Mouse (Mus musculus) skeletal muscle tissue, adult 2 months (tissue): Measurements from ENCODE around the gene Ing5.
A peak's percentile ranks its signal among the peaks of the same experiment; 100 is the strongest.
"Not testable (repeated sequence)": the region's sequence is repeated elsewhere in the genome, so short reads cannot be mapped to it uniquely, and the experiment has no call there.

Experiments
- DNase-seq: peaks from one replicate; pipeline ENCODE4 v3.0.0-alpha.2; 2012; ENCODE audit warnings: low read depth, low spot score

The Ing5 gene

GRCm38 (mm10) chr1:93810011-93810410 lies 6.2 kb downstream of the Ing5 start:
- no peak for DNase-seq

DNA sequence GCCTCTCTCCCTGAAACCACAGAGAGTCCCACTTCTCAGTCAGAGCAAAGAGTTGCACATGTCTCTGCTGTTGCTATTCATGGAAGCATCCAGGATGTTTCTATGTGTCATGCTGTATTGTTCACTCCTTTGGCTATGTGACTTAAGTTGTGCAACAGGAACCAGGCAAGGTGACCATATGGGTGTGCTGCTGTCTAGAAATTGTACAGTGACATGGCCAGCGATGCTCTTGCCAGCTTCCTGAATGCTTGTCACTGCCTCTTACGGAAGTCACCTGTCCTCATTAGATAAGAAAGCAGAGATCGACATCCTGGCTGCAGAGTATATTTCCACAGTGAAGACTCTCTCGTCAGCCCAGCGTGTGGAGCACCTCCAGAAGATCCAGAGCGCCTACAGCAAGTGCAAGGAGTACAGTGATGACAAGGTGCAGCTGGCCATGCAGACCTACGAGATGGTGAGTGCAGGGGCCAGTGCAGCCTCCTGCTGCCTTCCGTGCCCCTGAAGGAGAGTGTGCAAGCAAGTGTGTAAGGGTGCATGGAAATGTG lies 7.8 kb downstream of the Ing5 start:
- no peak for DNase-seq

GRCm38 (mm10) chr1:93817823-93818532 lies 14.2 kb downstream of the Ing5 start:
- DNase-seq = no peak

DNA sequence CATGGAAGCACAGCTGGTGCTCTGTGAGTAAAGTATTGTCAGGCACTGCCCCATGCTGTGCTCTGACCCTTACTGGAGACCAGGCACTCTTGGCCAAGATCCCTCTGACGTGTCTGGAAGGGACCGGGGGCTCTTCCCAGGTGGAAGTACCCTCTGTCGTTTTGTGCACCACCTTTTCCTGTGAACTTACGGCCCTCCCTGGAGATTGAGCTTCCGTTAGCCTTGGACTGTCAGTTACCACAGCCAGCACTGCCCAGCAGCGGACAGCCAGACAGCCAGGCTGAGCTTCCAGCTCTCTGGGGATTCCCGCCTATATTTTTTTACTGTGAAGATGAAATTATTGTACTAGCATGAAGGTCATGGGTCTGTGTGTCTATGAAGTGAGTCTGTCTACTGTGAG lies 15.0 kb downstream of the Ing5 start:
- no peak for DNase-seq

DNA sequence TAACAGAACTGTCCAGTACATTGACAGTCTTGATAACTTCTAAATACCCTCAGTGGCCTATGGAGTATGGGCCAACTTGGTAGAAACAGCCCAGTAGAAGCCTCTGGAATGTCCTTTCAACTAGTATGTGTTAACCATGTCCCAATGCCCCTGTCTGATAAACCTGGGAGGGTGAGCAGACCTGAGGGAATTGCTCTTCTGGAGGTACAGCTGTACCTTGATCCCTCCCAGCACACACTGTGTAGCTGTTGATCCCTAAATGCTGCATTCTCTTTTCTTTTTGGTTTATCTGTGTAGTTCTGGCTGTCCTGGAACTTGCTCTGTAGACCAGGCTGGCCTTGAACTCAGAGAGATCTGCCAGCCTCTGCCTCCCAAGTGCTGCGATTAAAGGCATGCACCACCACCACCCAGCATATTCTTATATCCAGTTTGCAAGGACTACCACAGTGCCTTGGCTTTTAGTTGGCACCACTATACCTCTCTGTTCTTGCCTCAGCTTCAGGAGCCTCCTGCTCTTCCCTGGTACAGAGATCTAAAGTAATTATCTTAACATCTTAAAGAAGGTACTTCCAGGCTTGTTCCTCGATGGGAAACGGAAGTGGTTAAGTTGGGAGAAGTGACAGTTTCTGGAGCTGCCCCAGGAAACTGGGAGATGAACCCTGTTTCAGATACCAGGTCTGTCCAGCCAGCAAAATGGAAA lies 20.2 kb downstream of the Ing5 start:
- DNase-seq = no peak

GRCm38 (mm10) chr1:93824609-93825008 lies 20.8 kb downstream of the Ing5 start, which contains the start of gene D2hgdh:
Gene D2hgdh, plus strand, starts transcription at chr1:93824909.
- no peak for DNase-seq

GRCm38 (mm10) chr1:93825105-93825674 lies 21.4 kb downstream of the Ing5 start:
- DNase-seq = peak; percentile 98

- DNase-seq = no peak
Measured at GRCm38 (mm10) chr1:93825771-93826539, 22.2 kb downstream of the Ing5 start.

- DNase-seq = no peak
Measured at GRCm38 (mm10) chr1:93826540-93826835, 22.7 kb downstream of the Ing5 start.

DNA sequence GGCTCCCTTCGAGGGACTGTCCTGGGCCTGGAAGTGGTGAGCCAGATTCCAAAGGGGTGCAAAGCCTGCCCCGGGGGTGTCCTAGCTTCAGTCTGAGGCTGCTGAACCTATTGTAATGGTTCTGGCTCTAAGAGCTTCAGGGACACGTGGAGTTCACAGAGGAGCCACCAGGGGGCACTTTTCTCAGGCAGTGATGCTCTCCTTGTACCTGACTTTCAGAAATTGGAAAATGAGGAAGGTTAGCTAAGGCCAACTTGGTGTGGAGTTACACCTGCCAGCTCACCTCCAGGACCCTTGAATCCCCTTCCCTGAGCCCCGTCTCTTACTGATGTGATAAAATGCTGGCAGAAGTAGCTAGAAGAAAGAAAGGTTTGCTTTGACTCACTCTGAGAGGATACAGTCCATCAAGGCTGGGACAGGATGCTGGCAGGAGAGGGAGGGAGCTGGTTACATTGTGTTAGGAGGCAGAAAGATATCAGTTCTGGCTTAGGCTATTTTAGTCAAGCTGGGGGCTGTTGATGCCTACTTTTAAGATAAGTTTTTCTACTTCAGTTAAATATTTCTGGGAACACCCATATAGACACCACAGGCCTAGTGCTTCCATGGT lies 29.1 kb downstream of the Ing5 start:
- not testable (repeated sequence) for DNase-seq

GRCm38 (mm10) chr1:93834671-93835150 lies 30.9 kb downstream of the Ing5 start:
- no peak for DNase-seq

DNA sequence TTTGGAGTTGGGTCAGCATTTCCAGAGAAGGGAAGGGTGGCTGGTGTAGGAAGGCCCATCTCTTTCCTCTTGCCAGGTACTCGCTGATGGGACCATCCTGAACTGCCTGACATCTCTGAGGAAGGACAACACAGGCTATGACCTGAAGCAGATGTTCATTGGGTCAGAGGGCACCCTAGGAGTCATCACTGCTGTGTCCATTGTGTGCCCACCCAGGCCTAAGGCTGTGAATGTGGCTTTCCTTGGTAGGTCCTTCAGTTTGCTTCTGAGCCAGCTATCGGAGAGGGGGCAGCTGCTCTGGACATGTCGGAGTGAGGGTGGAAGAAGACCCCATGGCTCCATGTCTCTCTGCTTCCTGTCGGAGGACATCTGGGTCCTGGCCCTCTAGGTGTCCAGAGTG lies 31.4 kb downstream of the Ing5 start:
- no peak for DNase-seq

GRCm38 (mm10) chr1:93835876-93836531 lies 32.2 kb downstream of the Ing5 start:
- no peak for DNase-seq

GRCm38 (mm10) chr1:93836532-93836913 lies 32.8 kb downstream of the Ing5 start:
- DNase-seq = no peak

- DNase-seq = no peak
Measured at GRCm38 (mm10) chr1:93837335-93837734, 33.6 kb downstream of the Ing5 start.

DNA sequence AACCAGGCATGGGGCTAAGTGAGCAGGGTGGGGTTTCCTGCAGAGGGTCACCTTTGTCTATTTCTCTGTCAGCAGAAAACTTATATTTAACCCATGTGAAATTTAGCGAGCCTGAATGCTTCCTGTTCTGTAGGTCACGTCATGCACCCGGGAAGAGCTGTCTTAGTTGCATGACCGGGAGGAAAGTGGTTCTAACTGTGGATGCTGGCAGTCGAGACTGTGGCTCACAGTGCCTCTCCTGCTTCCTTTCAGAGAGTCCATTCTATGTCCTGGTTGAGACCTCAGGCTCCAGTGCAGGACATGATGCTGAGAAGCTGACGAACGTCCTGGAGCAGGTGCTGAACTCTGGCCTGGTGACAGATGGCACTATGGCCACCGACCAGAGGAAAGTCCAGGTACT lies 34.8 kb downstream of the Ing5 start:
- not testable (repeated sequence) for DNase-seq

DNA sequence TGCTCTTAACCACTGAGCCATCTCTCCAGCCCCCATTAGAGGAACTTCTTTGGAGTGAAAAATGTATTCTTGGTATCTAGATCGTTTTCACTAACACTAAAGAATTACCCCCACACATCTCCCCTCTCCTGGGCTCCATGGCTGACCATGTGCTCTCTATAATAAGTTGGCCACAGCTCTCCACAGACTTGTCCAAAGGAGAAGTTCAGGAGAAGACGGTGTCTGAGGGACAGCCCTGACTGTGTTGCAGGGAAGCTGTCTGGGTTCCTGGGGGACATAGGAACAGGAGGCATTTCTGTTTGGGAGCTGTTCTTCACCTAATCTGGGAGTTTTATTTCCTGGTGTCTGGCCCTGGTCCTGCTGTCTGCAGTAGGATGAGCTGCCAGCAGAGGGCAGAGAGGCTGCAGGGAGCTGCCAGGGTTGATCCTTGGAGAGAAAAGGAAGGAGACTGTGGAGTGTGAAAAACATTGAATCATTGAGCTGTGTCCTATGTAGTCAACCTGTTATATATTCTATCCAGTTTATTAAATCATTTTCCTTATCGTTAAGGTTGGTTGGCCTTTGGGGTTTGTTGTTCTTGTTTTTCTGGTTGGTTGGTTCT lies 42.1 kb downstream of the Ing5 start:
- DNase-seq = not testable (repeated sequence)

DNA sequence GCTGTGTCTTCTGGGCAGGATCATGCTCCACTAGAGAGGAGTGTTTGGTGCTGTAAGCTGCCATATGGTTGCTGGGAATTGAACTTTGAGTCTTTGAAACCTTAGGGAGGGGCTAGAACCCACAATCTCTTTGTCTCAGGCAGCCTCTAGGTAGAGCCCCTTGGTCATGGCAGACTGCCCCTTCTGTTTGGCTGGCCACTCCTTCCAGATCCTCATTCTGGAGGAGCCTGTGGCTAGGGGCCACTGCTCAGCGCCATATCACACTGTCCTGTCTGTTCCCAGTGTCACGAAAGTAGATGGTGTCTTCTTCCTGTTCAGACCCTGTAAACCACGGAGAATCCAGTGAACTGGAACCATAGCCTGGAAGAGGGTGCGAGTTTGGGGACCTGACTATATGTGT lies 52.0 kb downstream of the Ing5 start:
- not testable (repeated sequence) for DNase-seq

GRCm38 (mm10) chr1:93857370-93857769 lies 53.6 kb downstream of the Ing5 start:
- DNase-seq = peak; percentile 9

DNA sequence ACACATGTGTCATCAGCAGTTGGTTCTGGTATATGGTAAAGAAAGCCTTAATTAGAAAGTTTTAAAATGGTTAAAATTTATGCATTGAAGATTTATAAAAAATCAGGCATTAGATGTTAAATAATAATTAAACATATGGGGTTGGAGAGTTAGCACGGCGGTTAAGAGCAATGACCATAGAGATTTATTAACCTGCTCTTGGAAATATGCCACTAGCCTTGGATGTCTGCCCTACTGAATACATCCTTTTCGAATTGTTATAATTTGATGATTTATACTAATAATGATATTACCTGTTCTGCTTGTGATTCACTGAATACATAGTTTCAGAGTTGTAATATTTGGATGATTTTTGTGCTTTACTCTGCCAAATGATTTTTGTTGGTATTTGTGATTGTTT lies 54.2 kb downstream of the Ing5 start:
- DNase-seq = no peak

DNA sequence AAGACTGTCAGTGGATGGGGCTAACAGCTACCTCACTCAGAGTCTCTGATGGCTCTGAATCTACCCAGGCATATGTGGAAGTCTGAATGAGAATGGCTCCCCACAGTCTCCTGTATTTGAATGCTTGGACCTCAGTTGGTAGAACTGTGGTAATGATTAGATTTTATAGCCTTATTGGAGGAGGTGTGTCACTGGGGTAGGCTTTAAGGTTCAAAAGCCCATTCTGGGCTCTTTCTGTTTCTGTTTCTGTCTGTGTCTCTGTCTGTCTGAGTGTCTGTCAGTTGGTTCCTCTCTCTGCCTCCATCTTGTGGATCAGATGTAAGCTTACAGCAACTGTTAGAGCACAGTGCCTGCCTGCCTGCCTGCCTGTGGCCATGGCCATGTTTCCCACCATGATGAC lies 55.9 kb downstream of the Ing5 start:
- no peak for DNase-seq
